Mouse (Mus musculus) forebrain, embryonic 11.5 days (tissue): ENCODE results near the gene Zfp687. TPM values are rescaled to one million over a fixed set of nuclear protein-coding genes. Genes with fewer than 3 reads are reported as not detected.

ENCODE experiments used
- ATAC-seq: fragments of 200-750 bp; cut with Nextera tagmentation; replicated peaks from 2 replicates; pipeline ENCODE4 v1.8.0; 2017; ENCODE audit warnings: moderate TSS enrichment; ENCODE audit not compliant: low FRiP score
- DNase-seq: peaks from one replicate; pipeline ENCODE4 v3.0.0-alpha.2; 2017; ENCODE audit warnings: low spot score
- H3K27ac ChIP-seq: fragments of 300-500 bp; sonication (generic); 2 replicates; pipeline ENCODE4 v1.5.1; 2014; ENCODE audit warnings: low read depth, low read length
- H3K27me3 ChIP-seq: fragments of 300-500 bp; sonication (generic); 2 replicates; pipeline ENCODE4 v1.6.1; 2014; ENCODE audit warnings: mild to moderate bottlenecking, low read length, mixed read lengths; ENCODE audit not compliant: control insufficient read depth, insufficient read depth
- H3K36me3 ChIP-seq: fragments of 300-500 bp; sonication (generic); 2 replicates; pipeline ENCODE4 v1.6.1; 2014; ENCODE audit warnings: mild to moderate bottlenecking, low read length, moderate library complexity, mixed read lengths; ENCODE audit not compliant: control insufficient read depth, insufficient read depth
- H3K4me1 ChIP-seq: fragments of 300-500 bp; sonication (generic); replicated peaks from 2 replicates; pipeline ENCODE4 v1.6.1; 2014; ENCODE audit warnings: low read length, mixed read lengths; ENCODE audit not compliant: control insufficient read depth, insufficient read depth
- H3K4me2 ChIP-seq: fragments of 300-500 bp; sonication (generic); 2 replicates; pipeline ENCODE4 v1.6.1; 2014; ENCODE audit warnings: low read depth, mild to moderate bottlenecking, low read length, moderate library complexity, mixed read lengths; ENCODE audit not compliant: severe bottlenecking
- H3K4me3 ChIP-seq: fragments of 300-500 bp; sonication (generic); 2 replicates; pipeline ENCODE4 v1.5.1; 2014; ENCODE audit warnings: low read depth, low read length
- H3K9ac ChIP-seq: fragments of 300-500 bp; sonication (generic); 2 replicates; pipeline ENCODE4 v1.6.1; 2014; ENCODE audit warnings: low read length
- H3K9me3 ChIP-seq: fragments of 300-500 bp; sonication (generic); 2 replicates; pipeline ENCODE4 v1.6.1; 2016; ENCODE audit warnings: low read length, mixed read lengths; ENCODE audit not compliant: control insufficient read depth
- WGBS: fragments of 180-500 bp; shearing (Covaris S2); extraction: QIAGEN DNeasy Blood & Tissue Kit; methylation state at CpG from one replicate; pipeline ENCODE4 v1.1.7; 2014; 5-methylcytosine and 5-hydroxymethylcytosine counted together
- polyA plus RNA-seq: library from polyadenylated mRNA; unstranded; fragments of >200 nt; fragmentation: Nextera tagmentation; extraction: Ambion mirVana; gene quantifications from 2 replicates; pipeline ENCODE4 v1.2.1, GENCODE M21; 2014

Gene Zfp687
- polyA plus RNA-seq, result 43.1 and 44.2 TPM in 2 replicates

DNA sequence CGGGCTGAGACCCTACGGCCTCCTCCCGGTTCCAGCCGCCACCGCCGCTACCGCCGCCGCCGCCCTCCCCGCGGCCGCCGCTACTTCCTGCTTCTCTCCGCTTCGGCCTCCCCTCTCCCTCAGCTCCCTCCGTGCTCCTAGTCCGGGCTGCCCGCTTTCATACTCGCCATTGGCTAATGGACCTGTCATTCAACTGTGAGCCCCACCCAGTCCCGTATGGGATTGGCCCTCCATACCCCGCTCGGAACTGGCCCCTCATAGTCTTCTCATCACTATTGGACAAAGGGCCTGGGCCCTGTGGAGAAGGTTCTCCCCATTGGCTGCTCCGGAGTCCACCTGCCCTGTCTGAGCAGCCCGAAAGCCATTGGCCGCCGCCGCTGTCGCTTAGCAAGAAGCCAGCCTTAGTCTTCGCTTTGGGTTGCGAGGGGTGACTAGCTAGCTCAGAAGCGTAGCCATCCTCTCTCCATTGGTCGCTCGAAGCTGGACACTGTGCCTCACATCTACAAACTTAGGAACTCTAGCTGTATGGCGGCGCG is at the start of gene Zfp687:
Gene Zfp687 (minus strand): TSS at position 112 of the 536 bp plus-strand sequence.
- DNase-seq (peak; percentile 98), ATAC-seq (peak; percentile 99)
- H3K27me3 ChIP-seq, result no peaks in the 10 kb centered on the region
- peak within 1 kb of the TSS; percentile 96 for H3K27ac ChIP-seq
- peak within 1 kb of the TSS; percentile 83 for H3K9ac ChIP-seq
- H3K4me3 ChIP-seq, result peak within 1 kb of the TSS; percentile 85
- peaks cover 11% of the 10 kb centered on the region; the same call in 1 of the 2 replicates for H3K4me1 ChIP-seq
- H3K9me3 ChIP-seq, result no peaks in the 10 kb centered on the region
- peak within 1 kb of the TSS; percentile 98 for H3K4me2 ChIP-seq
- WGBS, result under 1% methylated on average over 31 of the region's 37 CpGs
- H3K36me3 ChIP-seq, result peaks cover 10% of the 10 kb centered on the region

DNA sequence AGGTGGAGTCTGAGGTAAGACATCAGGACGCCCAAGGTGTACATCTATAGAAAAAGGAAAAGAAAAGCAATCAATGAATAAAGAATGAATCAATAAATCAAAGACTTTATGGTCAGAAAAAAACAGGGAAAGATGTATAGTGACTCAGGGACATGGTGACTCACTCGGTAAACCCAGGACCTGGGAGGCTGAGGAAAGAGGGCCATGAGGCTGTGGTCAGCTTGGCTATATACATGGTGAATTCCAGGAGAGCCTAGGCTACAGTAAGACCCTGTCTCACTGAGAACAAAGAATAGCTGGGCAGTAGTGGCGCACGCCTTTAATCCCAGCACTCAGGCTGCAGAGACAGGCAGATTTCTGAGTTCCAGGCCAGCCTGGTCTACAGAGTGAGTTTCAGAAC is 48.5 kb upstream of the Zfp687 start:
- DNase-seq (no peak), ATAC-seq (no peak)
- Histone ChIP-seq H3K9me3 (no peaks in the 10 kb centered on the region), H3K4me1 (no peaks in the 10 kb centered on the region), H3K4me3 (no peak overlapping the region), H3K9ac (no peak overlapping the region), H3K27me3 (no peaks in the 10 kb centered on the region), H3K4me2 (no peak overlapping the region), H3K27ac (no peak overlapping the region), H3K36me3 (peaks cover 35% of the 10 kb centered on the region)
- WGBS, result 98% methylated on average over 4 of the region's 4 CpGs

GRCm38 (mm10) chr3:95058078-95058477 is 42.8 kb upstream of the Zfp687 start:
- ATAC-seq (no peak), DNase-seq (no peak)
- H3K9ac ChIP-seq, result no peak overlapping the region
- no peak overlapping the region for H3K27ac ChIP-seq
- H3K4me2 ChIP-seq, result no peak overlapping the region
- H3K4me3 ChIP-seq, result no peak overlapping the region
- 81% methylated on average over 8 of the region's 8 CpGs for WGBS
- H3K36me3 ChIP-seq, result peaks cover 9% of the 10 kb centered on the region; the same call in 1 of the 2 replicates
- no peaks in the 10 kb centered on the region for H3K9me3 ChIP-seq
- no peaks in the 10 kb centered on the region for H3K27me3 ChIP-seq
- H3K4me1 ChIP-seq, result no peaks in the 10 kb centered on the region

DNA sequence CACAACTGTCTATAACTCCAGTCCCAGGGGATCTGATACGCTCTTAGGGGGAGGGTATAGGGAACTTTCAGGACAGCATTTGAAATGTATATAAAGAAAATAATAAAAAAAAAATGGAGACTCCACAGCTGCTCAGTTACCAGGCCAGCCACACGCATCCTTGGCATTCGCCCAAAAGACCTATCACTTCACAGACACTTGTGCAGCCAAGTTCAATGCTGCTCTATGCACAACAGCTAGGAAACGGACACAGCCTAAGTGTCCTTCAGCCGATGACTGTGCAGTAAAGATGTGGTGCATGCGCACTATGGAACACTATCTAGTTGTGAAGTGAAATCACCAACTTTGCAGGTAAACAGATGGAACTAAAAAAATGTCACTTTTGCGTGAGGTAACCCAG is 41.0 kb upstream of the Zfp687 start:
- WGBS, result 94% methylated on average over 7 of the region's 7 CpGs
- no peak overlapping the region for H3K27ac ChIP-seq
- H3K4me2 ChIP-seq, result no peak overlapping the region
- no peaks in the 10 kb centered on the region for H3K4me1 ChIP-seq
- no peaks in the 10 kb centered on the region for H3K27me3 ChIP-seq
- peaks cover 4% of the 10 kb centered on the region; the same call in 1 of the 2 replicates for H3K36me3 ChIP-seq
- no peak for ATAC-seq
- H3K9me3 ChIP-seq, result no peaks in the 10 kb centered on the region
- no peak overlapping the region for H3K4me3 ChIP-seq
- DNase-seq, result no peak
- no peak overlapping the region for H3K9ac ChIP-seq

- H3K27me3 ChIP-seq, result no peaks in the 10 kb centered on the region
- no peaks in the 10 kb centered on the region for H3K9me3 ChIP-seq
- H3K27ac ChIP-seq, result no peak overlapping the region
- DNase-seq (no peak), ATAC-seq (no peak)
- no peak overlapping the region for H3K9ac ChIP-seq
- H3K36me3 ChIP-seq, result peaks cover 2% of the 10 kb centered on the region; the same call in 1 of the 2 replicates
- no peak overlapping the region for H3K4me3 ChIP-seq
- H3K4me1 ChIP-seq, result no peaks in the 10 kb centered on the region
- WGBS, result 58% methylated on average over 10 of the region's 10 CpGs
- H3K4me2 ChIP-seq, result no peak overlapping the region
These were observed 39.4 kb upstream of the Zfp687 start for GRCm38 (mm10) chr3:95054481-95055260.

DNA sequence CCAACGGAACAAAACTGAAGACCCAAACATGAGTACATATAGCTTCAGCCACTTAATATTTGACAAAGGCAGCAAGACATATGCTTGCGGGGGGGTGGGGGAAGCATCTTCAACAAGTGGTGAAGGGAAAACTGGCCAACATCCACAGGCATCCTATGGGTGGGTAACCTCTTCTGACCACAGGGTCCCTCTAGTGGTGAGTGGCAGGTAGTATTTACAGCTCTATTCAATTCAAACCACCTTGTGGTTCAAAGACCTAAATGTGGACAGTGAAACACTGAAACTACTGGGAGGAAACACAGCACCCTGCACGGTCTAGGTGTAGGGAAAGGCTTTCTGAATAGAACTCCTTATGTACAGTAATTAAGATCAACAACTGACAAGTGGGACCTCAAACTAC is 38.5 kb upstream of the Zfp687 start:
- Histone ChIP-seq H3K9ac (no peak overlapping the region), H3K27ac (no peak overlapping the region), H3K4me2 (no peak overlapping the region), H3K36me3 (no peaks in the 10 kb centered on the region; the same call in 1 of the 2 replicates), H3K4me3 (no peak overlapping the region), H3K9me3 (no peaks in the 10 kb centered on the region), H3K27me3 (no peaks in the 10 kb centered on the region), H3K4me1 (no peaks in the 10 kb centered on the region)
- DNase-seq, result no peak
- peak; percentile 46; the same call in 1 of the 2 replicates for ATAC-seq
- 50% methylated on average over 3 of the region's 3 CpGs for WGBS

DNA sequence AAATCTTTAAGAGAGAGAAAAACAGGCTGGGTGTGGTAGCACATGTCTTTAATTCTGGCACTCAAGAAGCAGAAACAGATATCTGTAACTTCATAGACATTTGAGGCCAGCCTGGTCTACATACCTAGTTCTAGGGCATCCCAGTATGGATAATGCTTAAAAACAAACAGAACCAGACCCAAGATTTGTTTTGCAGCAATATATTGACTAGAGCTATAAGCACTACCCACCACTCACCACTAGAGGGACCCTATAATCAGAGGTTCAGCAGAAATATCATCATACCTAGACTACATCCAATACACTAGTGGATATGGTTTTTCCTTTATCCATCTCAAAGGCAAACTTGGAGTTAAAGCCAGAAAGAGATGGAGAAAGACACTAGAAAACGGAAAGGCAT is 37.7 kb upstream of the Zfp687 start:
- no peak for ATAC-seq
- no peak overlapping the region for H3K27ac ChIP-seq
- 55% methylated on average over 1 of the region's 1 CpGs for WGBS

GRCm38 (mm10) chr3:95047914-95048313 is 32.7 kb upstream of the Zfp687 start:
- no peaks in the 10 kb centered on the region for H3K4me1 ChIP-seq
- ATAC-seq, result no peak
- H3K9me3 ChIP-seq, result no peaks in the 10 kb centered on the region
- 68% methylated on average over 3 of the region's 3 CpGs for WGBS
- DNase-seq, result no peak
- no peaks in the 10 kb centered on the region for H3K36me3 ChIP-seq
- H3K9ac ChIP-seq, result no peak overlapping the region
- no peaks in the 10 kb centered on the region for H3K27me3 ChIP-seq
- no peak overlapping the region for H3K27ac ChIP-seq
- H3K4me2 ChIP-seq, result no peak overlapping the region
- no peak overlapping the region for H3K4me3 ChIP-seq

More for the DNA sequence above, 37.7 kb upstream of the Zfp687 start:
- Histone ChIP-seq H3K9ac (no peak overlapping the region), H3K9me3 (no peaks in the 10 kb centered on the region), H3K4me3 (no peak overlapping the region), H3K4me2 (no peak overlapping the region), H3K27me3 (no peaks in the 10 kb centered on the region), H3K36me3 (no peaks in the 10 kb centered on the region; the same call in 1 of the 2 replicates), H3K4me1 (no peaks in the 10 kb centered on the region)
- no peak for DNase-seq
